Mouse (Mus musculus): Measurements from ENCODE around the gene Dock10. TPM values are rescaled to one million over a fixed set of nuclear protein-coding genes. Genes with fewer than 3 reads are reported as not detected.

The Dock10 gene
- polyA plus RNA-seq, 1 experiment from 2014 or later, result 4.4 TPM

DNA sequence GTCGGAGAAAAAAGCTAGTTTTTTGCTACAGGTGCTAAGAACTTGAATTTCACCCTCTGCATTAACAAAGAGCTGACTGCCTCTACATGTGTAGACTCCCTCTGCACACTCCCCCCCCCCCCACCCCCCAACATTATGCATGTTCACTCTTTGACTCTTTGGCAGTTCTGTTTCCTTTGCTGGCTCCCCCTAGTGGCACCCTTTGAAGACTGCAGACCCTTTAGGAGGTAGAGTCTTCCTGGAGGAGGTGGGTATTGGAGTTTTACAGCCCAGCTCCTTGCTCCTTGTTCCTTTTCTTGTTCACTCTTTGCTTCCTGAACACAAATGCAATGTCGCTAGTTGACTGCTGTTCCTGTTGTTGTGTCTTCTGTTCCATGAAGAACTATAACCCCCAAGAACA lies 181.4 kb downstream of the Dock10 start:
- 87% methylated on average over 2 of the region's 2 CpGs for WGBS
- Histone ChIP-seq H3K27me3 (ENCODE audit: control insufficient read depth, insufficient read depth, low read length) (no peaks in the 10 kb centered on the region), H3K4me3 (ENCODE audit: control insufficient read depth in 1 of 2, insufficient read depth in 1 of 2, low read depth in 1 of 2, low read length in 2 of 2) (no peak overlapping the region), H3K27ac (replicated peaks in 1 of 2; ENCODE audit: control insufficient read depth in 1 of 2, insufficient read depth in 1 of 2, low read depth in 2 of 2, low read length in 2 of 2) (no peak overlapping the region), H3K36me3 (ENCODE audit: control insufficient read depth, insufficient read depth, low read length) (no peaks in the 10 kb centered on the region), H3K4me2 (ENCODE audit: low read length) (no peak overlapping the region), H3K9me3 (ENCODE audit: control insufficient read depth, low read length) (no peaks in the 10 kb centered on the region), H3K9ac (ENCODE audit: low read length) (no peak overlapping the region), H3K4me1 (ENCODE audit: control insufficient read depth in 2 of 2, insufficient read depth in 2 of 2, low read length in 2 of 2) (no peaks in the 10 kb centered on the region)
- no peak for ATAC-seq (ENCODE audit: insufficient number of reproducible peaks, insufficient read depth, low FRiP score, low read depth)

DNA sequence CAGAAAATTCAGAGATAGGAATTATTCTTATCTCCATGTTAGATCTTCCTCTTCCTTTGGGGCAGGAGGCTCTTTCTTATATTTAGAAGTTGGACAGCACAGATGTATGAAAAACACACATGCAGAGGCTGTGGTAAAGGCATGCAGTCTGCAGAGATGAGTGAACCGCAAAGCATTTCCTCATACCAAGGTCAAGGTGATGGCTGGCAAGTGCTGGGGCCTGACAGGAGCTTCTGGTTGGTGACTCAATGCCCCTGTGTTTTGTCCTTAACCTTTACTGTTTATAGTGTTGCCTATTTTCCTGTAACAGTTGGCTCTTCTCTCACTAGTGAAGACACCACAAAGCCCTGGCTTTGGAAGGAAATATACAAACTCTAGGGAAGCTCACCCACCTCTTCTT lies 201.9 kb downstream of the Dock10 start:
- ATAC-seq (ENCODE audit: insufficient number of reproducible peaks, insufficient read depth, low FRiP score, low read depth), result no peak
- 92% methylated on average over 1 of the region's 1 CpGs for WGBS
- H3K36me3 ChIP-seq (ENCODE audit: control insufficient read depth, insufficient read depth, low read length), result 0 out of 2 replicates have a peak, but pooled peaks cover 4% of the 10 kb centered on the region
- no peak overlapping the region for H3K4me3 ChIP-seq (ENCODE audit: control insufficient read depth in 1 of 2, insufficient read depth in 1 of 2, low read depth in 1 of 2, low read length in 2 of 2)
- no peak overlapping the region for H3K4me2 ChIP-seq (ENCODE audit: low read length)
- H3K4me1 ChIP-seq (ENCODE audit: control insufficient read depth in 2 of 2, insufficient read depth in 2 of 2, low read length in 2 of 2), result no peaks in the 10 kb centered on the region
- H3K27me3 ChIP-seq (ENCODE audit: control insufficient read depth, insufficient read depth, low read length), result no peaks in the 10 kb centered on the region
- no peak overlapping the region for H3K9ac ChIP-seq (ENCODE audit: low read length)
- no peak overlapping the region for H3K27ac ChIP-seq (replicated peaks in 1 of 2; ENCODE audit: control insufficient read depth in 1 of 2, insufficient read depth in 1 of 2, low read depth in 2 of 2, low read length in 2 of 2)
- H3K9me3 ChIP-seq (ENCODE audit: control insufficient read depth, low read length), result no peaks in the 10 kb centered on the region

DNA sequence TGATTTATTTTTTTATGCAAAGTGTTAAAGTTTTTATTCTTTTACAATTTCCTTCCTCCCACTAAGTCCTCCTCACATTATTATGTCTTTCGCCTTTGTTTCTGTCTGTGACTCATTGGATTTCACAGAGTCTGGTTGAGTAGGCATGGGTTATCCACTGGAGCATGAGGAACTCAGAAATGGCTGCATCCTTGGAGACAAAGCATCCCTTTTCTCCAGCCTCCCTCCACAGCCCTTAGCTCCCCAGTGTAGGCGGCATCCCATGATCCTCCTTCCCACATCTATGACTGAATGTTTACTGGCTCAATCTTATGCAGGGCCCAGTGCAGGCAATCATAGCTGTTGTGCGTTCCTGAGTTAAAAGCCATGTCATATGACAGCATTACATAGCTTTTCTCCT lies 216.8 kb downstream of the Dock10 start:
- 90% methylated on average over 3 of the region's 3 CpGs for WGBS
- Histone ChIP-seq H3K27ac (replicated peaks in 1 of 2; ENCODE audit: control insufficient read depth in 1 of 2, insufficient read depth in 1 of 2, low read depth in 2 of 2, low read length in 2 of 2) (no peak overlapping the region), H3K9me3 (ENCODE audit: control insufficient read depth, low read length) (no peaks in the 10 kb centered on the region), H3K27me3 (ENCODE audit: control insufficient read depth, insufficient read depth, low read length) (no peaks in the 10 kb centered on the region), H3K36me3 (ENCODE audit: control insufficient read depth, insufficient read depth, low read length) (0 out of 2 replicates have a peak, but pooled peaks cover 3% of the 10 kb centered on the region), H3K4me1 (ENCODE audit: control insufficient read depth in 2 of 2, insufficient read depth in 2 of 2, low read length in 2 of 2) (no peaks in the 10 kb centered on the region), H3K9ac (ENCODE audit: low read length) (no peak overlapping the region), H3K4me2 (ENCODE audit: low read length) (no peak overlapping the region), H3K4me3 (ENCODE audit: control insufficient read depth in 1 of 2, insufficient read depth in 1 of 2, low read depth in 1 of 2, low read length in 2 of 2) (no peak overlapping the region)
- no peak for ATAC-seq (ENCODE audit: insufficient number of reproducible peaks, insufficient read depth, low FRiP score, low read depth)

DNA sequence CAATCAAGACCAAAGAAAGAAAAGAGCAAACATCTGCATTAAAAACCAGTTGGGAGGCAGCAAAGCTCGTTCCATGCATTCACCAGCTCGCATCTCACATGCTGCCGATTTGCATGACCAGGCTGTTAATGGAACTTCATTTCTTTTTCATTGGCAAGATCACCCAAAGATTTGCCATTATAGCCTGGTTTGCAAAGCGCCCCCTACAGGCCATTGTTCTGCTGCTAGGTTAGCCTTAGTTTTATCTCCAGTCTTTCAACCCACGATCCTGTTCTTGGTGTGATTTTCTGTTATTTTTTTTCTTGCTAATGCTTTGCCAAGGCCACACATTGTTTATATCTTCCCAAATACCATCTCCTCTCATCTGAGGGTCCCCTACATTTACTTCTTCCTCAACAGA lies 236.1 kb downstream of the Dock10 start:
- WGBS, result 67% methylated on average over 5 of the region's 5 CpGs
- H3K9ac ChIP-seq (ENCODE audit: low read length), result no peak overlapping the region
- no peak overlapping the region for H3K4me3 ChIP-seq (ENCODE audit: control insufficient read depth in 1 of 2, insufficient read depth in 1 of 2, low read depth in 1 of 2, low read length in 2 of 2)
- no peak overlapping the region for H3K27ac ChIP-seq (replicated peaks in 1 of 2; ENCODE audit: control insufficient read depth in 1 of 2, insufficient read depth in 1 of 2, low read depth in 2 of 2, low read length in 2 of 2)
- no peaks in the 10 kb centered on the region for H3K9me3 ChIP-seq (ENCODE audit: control insufficient read depth, low read length)
- no peaks in the 10 kb centered on the region for H3K4me1 ChIP-seq (ENCODE audit: control insufficient read depth in 2 of 2, insufficient read depth in 2 of 2, low read length in 2 of 2)
- no peaks in the 10 kb centered on the region for H3K36me3 ChIP-seq (ENCODE audit: control insufficient read depth, insufficient read depth, low read length)
- ATAC-seq (ENCODE audit: insufficient number of reproducible peaks, insufficient read depth, low FRiP score, low read depth), result no peak
- H3K4me2 ChIP-seq (ENCODE audit: low read length), result no peak overlapping the region
- no peaks in the 10 kb centered on the region for H3K27me3 ChIP-seq (ENCODE audit: control insufficient read depth, insufficient read depth, low read length)

DNA sequence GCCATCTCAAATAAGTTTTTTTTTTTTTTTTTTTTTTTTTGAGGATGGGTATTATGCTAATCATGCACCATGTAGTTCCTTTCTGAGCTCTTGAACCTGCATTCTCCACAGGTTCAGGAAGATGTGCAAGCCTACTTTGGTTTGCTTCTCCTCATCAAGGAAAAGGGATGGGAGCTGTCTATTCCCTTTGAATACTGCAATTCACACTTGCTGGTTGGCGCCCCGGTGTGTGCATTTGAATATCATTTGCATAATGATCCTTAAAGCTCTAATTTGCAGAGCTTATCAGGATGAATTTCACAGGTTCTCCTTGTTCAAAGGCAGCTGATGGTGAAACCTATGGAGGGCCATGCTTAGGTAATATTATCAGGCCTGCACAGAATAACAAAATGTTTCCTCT lies 237.9 kb downstream of the Dock10 start:
- Histone ChIP-seq H3K4me3 (ENCODE audit: control insufficient read depth in 1 of 2, insufficient read depth in 1 of 2, low read depth in 1 of 2, low read length in 2 of 2) (no peak overlapping the region), H3K27me3 (ENCODE audit: control insufficient read depth, insufficient read depth, low read length) (no peaks in the 10 kb centered on the region), H3K4me2 (ENCODE audit: low read length) (no peak overlapping the region), H3K9ac (ENCODE audit: low read length) (no peak overlapping the region), H3K36me3 (ENCODE audit: control insufficient read depth, insufficient read depth, low read length) (no peaks in the 10 kb centered on the region), H3K4me1 (ENCODE audit: control insufficient read depth in 2 of 2, insufficient read depth in 2 of 2, low read length in 2 of 2) (no peaks in the 10 kb centered on the region), H3K9me3 (ENCODE audit: control insufficient read depth, low read length) (no peaks in the 10 kb centered on the region), H3K27ac (replicated peaks in 1 of 2; ENCODE audit: control insufficient read depth in 1 of 2, insufficient read depth in 1 of 2, low read depth in 2 of 2, low read length in 2 of 2) (no peak overlapping the region)
- ATAC-seq (ENCODE audit: insufficient number of reproducible peaks, insufficient read depth, low FRiP score, low read depth), result no peak
- 21% methylated on average over 2 of the region's 2 CpGs for WGBS

DNA sequence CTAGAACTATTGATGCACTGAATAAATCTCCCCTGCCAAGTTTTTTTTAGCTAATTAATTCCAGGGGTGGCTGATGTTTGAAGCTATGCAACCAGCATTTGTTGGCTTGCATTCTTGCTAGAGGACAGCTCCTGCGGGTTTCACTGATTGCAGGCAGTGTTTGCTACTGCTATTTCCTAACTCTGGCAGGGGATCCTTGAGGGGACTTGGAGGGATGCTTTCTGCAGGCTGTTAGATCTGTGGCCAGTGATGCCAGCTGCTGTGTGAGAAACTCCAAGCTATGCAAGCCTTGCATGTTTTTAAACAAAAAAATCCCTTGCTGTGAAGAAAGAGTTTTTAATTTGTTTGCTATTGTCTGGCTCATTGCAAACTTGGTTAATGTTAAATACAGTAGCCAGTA lies 238.4 kb downstream of the Dock10 start:
- Histone ChIP-seq H3K9ac (ENCODE audit: low read length) (no peak overlapping the region), H3K4me2 (ENCODE audit: low read length) (no peak overlapping the region), H3K27ac (replicated peaks in 1 of 2; ENCODE audit: control insufficient read depth in 1 of 2, insufficient read depth in 1 of 2, low read depth in 2 of 2, low read length in 2 of 2) (no peak overlapping the region), H3K4me1 (ENCODE audit: control insufficient read depth in 2 of 2, insufficient read depth in 2 of 2, low read length in 2 of 2) (no peaks in the 10 kb centered on the region), H3K27me3 (ENCODE audit: control insufficient read depth, insufficient read depth, low read length) (no peaks in the 10 kb centered on the region), H3K4me3 (ENCODE audit: control insufficient read depth in 1 of 2, insufficient read depth in 1 of 2, low read depth in 1 of 2, low read length in 2 of 2) (no peak overlapping the region), H3K36me3 (ENCODE audit: control insufficient read depth, insufficient read depth, low read length) (no peaks in the 10 kb centered on the region), H3K9me3 (ENCODE audit: control insufficient read depth, low read length) (no peaks in the 10 kb centered on the region)
- no peak for ATAC-seq (ENCODE audit: insufficient number of reproducible peaks, insufficient read depth, low FRiP score, low read depth)
- 0% methylated on average over 1 of the region's 1 CpGs for WGBS

DNA sequence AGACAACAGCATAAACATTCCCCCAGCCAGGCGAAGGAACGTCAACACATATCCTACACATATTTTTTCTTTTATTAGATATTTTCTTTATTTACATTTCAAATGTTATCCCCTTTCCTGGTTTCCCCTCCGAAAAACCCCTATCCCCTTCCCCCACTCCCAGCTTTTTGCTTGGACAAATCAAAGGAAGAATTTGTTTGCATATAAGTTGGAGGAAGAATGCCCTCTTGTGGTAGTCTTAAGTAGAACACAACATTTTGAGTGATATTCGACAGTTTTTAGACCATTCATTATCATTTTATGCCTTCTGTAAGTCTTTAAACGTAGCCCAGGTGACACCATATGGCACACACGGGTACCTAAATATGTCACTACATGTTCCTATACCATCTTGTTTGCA lies 242.5 kb downstream of the Dock10 start:
- Histone ChIP-seq H3K4me3 (ENCODE audit: control insufficient read depth in 1 of 2, insufficient read depth in 1 of 2, low read depth in 1 of 2, low read length in 2 of 2) (no peak overlapping the region), H3K36me3 (ENCODE audit: control insufficient read depth, insufficient read depth, low read length) (no peaks in the 10 kb centered on the region), H3K27me3 (ENCODE audit: control insufficient read depth, insufficient read depth, low read length) (no peaks in the 10 kb centered on the region), H3K4me2 (ENCODE audit: low read length) (no peak overlapping the region), H3K9ac (ENCODE audit: low read length) (no peak overlapping the region), H3K4me1 (ENCODE audit: control insufficient read depth in 2 of 2, insufficient read depth in 2 of 2, low read length in 2 of 2) (no peaks in the 10 kb centered on the region), H3K27ac (replicated peaks in 1 of 2; ENCODE audit: control insufficient read depth in 1 of 2, insufficient read depth in 1 of 2, low read depth in 2 of 2, low read length in 2 of 2) (no peak overlapping the region), H3K9me3 (ENCODE audit: control insufficient read depth, low read length) (no peaks in the 10 kb centered on the region)
- ATAC-seq (ENCODE audit: insufficient number of reproducible peaks, insufficient read depth, low FRiP score, low read depth), result no peak
- WGBS, result 49% methylated on average over 6 of the region's 6 CpGs

DNA sequence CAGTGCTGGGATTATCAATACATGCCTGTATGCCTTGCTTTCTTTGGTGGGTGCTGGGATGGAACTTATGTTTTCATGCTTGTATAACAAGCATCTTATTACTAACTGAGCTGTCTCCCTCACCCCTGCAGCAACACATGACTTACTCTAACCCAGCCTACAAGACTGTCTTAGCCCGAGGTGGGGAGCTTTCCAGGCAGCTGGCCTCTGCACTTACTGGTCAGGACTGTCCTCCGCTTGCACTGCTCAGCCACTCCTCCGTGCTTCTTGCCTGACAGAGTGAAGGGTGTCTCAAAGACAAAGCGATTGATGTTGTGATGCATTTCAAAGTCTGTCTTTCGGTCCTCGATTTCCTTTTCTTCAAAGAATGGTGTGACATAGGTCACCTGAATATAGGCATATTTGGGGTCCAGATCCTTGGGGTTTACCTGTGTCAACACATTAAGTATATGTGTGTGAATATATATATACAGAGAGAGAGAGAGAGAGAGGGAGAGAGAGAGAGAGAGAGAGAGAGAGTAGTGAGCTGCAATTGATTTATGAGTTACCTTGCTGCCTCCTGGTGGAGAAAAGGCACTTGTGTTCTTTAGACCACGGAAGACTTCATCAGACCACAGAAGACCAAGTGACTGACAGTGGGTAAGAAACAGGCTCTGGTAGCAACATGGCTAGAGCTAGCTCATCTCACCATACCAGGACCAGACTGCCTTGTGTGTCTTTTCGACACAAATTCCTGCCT lies 245.9 kb downstream of the Dock10 start:
- Histone ChIP-seq H3K27me3 (ENCODE audit: control insufficient read depth, insufficient read depth, low read length) (no peaks in the 10 kb centered on the region), H3K4me1 (ENCODE audit: control insufficient read depth in 2 of 2, insufficient read depth in 2 of 2, low read length in 2 of 2) (no peaks in the 10 kb centered on the region), H3K27ac (replicated peaks in 1 of 2; ENCODE audit: control insufficient read depth in 1 of 2, insufficient read depth in 1 of 2, low read depth in 2 of 2, low read length in 2 of 2) (no peak overlapping the region), H3K4me3 (ENCODE audit: control insufficient read depth in 1 of 2, insufficient read depth in 1 of 2, low read depth in 1 of 2, low read length in 2 of 2) (no peak overlapping the region), H3K9me3 (ENCODE audit: control insufficient read depth, low read length) (no peaks in the 10 kb centered on the region), H3K9ac (ENCODE audit: low read length) (no peak overlapping the region), H3K4me2 (ENCODE audit: low read length) (no peak overlapping the region), H3K36me3 (ENCODE audit: control insufficient read depth, insufficient read depth, low read length) (no peaks in the 10 kb centered on the region)
- 60% methylated on average over 8 of the region's 8 CpGs for WGBS
- no peak for ATAC-seq (ENCODE audit: insufficient number of reproducible peaks, insufficient read depth, low FRiP score, low read depth)

Measured in heart, embryonic 14.5 days (tissue).